Mouse (Mus musculus) G1E (cell line): Measurements from ENCODE around the gene Zfp598.

Experiments
- CTCF ChIP-seq: IDR thresholded peaks from 2 replicates; pipeline ENCODE4 v1.5.1; 2012; ENCODE audit warnings: low read depth, low read length, inconsistent platforms, mixed read lengths
- GATA1 ChIP-seq: IDR thresholded peaks from 2 replicates; pipeline ENCODE4 v1.6.1; 2012; ENCODE audit warnings: borderline replicate concordance, low read length, inconsistent platforms, mixed read lengths
- POLR2AphosphoS5 ChIP-seq: IDR thresholded peaks from 2 replicates; pipeline ENCODE4 v1.6.1; 2012; ENCODE audit warnings: low read depth, low read length, inconsistent platforms; ENCODE audit not compliant: insufficient replicate concordance
- TAL1 ChIP-seq: conservative IDR thresholded peaks from 2 replicates; pipeline ENCODE4 v1.6.1; 2012; ENCODE audit warnings: low read depth, low read length, inconsistent platforms, mixed read lengths

GRCm38 (mm10) chr17:24646381-24646780, 23.1 kb upstream of the Zfp598 start:
- TF ChIP-seq POLR2AphosphoS5 (no peak), CTCF (no peak), TAL1 (no peak), GATA1 (no peak)
